Mouse (Mus musculus): ENCODE results near the gene Krtap2-4. TPM values are rescaled to one million over a fixed set of nuclear protein-coding genes. Genes with fewer than 3 reads are reported as not detected.

Gene Krtap2-4
- polyA plus RNA-seq, 1 experiment: not detected

DNA sequence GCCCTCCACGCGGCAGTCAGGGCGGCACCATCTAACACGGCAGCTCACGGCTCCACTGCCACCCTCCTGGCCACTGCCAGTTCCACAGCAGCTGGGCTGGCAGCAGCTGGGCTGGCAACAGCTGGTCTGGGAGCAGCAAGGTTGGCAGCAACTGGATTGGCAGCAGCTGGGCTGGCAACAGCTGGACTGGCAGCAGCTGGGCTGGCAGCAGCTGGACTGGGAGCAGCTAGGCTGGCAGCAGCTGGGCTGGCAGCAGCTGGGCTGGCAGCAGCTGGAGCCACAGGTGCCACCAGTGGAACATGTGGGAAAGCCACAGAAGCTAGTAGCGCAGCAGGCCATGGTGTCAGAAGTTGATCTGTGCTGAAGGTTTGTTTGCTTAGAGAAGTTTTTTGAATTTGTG, 23.7 kb downstream of the Krtap2-4 start, which contains the start of gene Krtap1-3:
Gene Krtap1-3 (minus strand): TSS at position 359 of the 400 bp plus-strand sequence.
- no peak within 1 kb of the TSS for H3K27ac ChIP-seq (ENCODE audit: control insufficient read depth, insufficient read depth, low read depth, low read length, poor library complexity)
- no peak for TF ChIP-seq CTCF (IDR thresholded peaks at IDR 0.05; ENCODE audit: control insufficient read depth, insufficient read depth, low read length)
- TF ChIP-seq POLR2A (IDR thresholded peaks at IDR 0.05; ENCODE audit: borderline replicate concordance, control insufficient read depth, low read depth, low read length): no peak
- WGBS: 70% methylated on average over 6 of the region's 6 CpGs
- no peaks in the 10 kb centered on the region for H3K4me1 ChIP-seq (ENCODE audit: control insufficient read depth, insufficient read depth, low read length)
- no peak within 1 kb of the TSS for H3K4me3 ChIP-seq (replicated peaks; ENCODE audit: control insufficient read depth, low read depth, low read length)

DNA sequence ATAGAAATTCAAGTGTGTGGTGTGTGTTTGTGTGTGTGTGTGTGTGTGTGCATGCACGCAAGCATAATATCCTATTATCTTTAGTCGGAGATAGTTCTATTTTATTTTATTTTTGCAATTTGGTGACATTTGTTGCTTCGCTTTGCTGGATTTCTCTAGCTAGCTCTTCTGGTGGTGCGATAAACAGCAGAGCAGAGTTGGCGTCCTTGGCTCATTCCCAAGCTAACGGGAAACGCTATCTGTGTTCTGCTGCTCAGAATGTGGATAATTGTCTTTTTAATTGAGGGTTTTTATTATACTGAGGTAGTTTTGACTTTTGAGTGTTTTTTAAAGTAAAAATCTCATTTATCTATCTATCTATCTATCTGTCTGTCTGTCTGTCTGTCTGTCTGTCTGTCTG, 29.6 kb downstream of the Krtap2-4 start:
- Histone ChIP-seq H3K27ac (ENCODE audit: control insufficient read depth, insufficient read depth, low read depth, low read length, poor library complexity) (no peak overlapping the region), H3K4me1 (ENCODE audit: control insufficient read depth, insufficient read depth, low read length) (no peaks in the 10 kb centered on the region), H3K4me3 (replicated peaks; ENCODE audit: control insufficient read depth, low read depth, low read length) (no peak overlapping the region)
- 91% methylated on average over 7 of the region's 7 CpGs for WGBS
- TF ChIP-seq CTCF (IDR thresholded peaks at IDR 0.05; ENCODE audit: control insufficient read depth, insufficient read depth, low read length): no peak
- TF ChIP-seq POLR2A (IDR thresholded peaks at IDR 0.05; ENCODE audit: borderline replicate concordance, control insufficient read depth, low read depth, low read length): no peak

DNA sequence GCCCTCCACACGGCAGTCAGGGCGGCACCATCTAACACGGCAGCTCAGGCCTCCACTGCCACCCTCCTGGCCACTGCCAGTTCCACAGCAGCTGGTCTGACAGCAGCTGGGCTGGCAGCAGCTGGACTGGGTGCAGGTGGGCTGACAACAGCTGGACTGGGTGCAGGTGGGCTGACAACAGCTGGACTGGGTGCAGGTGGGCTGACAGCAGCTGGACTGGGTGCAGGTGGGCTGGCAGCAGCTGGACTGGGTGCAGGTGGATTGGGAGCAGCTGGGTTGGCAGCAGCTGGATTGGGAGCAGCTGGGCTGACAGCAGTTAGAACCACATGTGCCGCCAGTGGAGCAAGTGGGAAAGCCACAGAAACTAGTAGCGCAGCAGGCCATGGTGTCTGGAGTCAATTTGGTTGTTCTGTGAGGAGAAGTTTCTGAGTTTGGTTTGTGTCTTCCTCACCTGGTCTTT, 31.4 kb downstream of the Krtap2-4 start, which contains the start of gene Krtap1-4:
Gene Krtap1-4 (minus strand): TSS at position 410 of the 460 bp plus-strand sequence.
- no peak for TF ChIP-seq POLR2A (IDR thresholded peaks at IDR 0.05; ENCODE audit: borderline replicate concordance, control insufficient read depth, low read depth, low read length)
- TF ChIP-seq CTCF (IDR thresholded peaks at IDR 0.05; ENCODE audit: control insufficient read depth, insufficient read depth, low read length): no peak
- WGBS: 75% methylated on average over 5 of the region's 5 CpGs

DNA sequence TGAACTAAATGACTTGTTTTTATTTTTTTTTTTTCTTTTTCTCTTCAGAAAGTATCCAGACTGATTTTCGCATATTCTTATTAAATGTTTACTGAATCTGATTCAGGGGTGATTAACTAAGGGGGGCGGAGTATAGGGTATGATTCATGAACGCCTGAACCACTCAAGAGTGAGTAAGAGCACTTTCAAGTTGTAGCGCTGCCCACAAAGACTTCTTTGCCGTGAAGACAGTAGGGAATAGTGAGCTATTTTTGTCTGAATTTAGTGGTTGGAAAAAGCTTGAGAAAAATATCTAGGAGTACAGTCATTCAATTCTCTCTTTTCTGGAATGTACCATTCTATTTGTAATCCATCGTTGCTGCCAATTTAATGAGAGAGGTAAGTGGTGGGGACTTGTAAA, 33.1 kb downstream of the Krtap2-4 start:
- 77% methylated on average over 6 of the region's 6 CpGs for WGBS

More for the DNA sequence above, 31.4 kb downstream of the Krtap2-4 start, which contains the start of gene Krtap1-4:
- Histone ChIP-seq H3K4me3 (replicated peaks; ENCODE audit: control insufficient read depth, low read depth, low read length) (no peak within 1 kb of the TSS), H3K27ac (ENCODE audit: control insufficient read depth, insufficient read depth, low read depth, low read length, poor library complexity) (no peak within 1 kb of the TSS), H3K4me1 (ENCODE audit: control insufficient read depth, insufficient read depth, low read length) (no peaks in the 10 kb centered on the region)

DNA sequence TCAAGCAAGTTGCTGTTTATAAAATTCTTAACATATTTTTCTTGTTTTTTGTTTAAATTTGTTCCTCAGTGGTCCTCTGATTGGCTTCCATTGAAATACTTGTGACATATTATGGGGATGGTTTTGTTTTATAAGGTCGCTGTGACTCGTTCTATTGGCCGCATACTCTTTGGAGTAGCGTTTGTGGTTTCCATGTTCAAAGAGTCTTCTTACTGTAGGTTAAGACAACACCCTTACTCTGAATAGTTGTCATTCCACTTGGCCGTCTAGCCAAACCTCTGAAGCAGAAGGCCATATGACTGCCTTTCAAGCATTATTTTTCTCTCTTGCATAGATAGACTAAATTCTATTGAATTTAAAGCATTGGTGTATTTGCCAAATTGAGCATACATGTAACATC, 33.6 kb downstream of the Krtap2-4 start:
- WGBS: 91% methylated on average over 5 of the region's 5 CpGs
- no peak overlapping the region for H3K27ac ChIP-seq (ENCODE audit: control insufficient read depth, insufficient read depth, low read depth, low read length, poor library complexity)
- no peaks in the 10 kb centered on the region for H3K4me1 ChIP-seq (ENCODE audit: control insufficient read depth, insufficient read depth, low read length)
- H3K4me3 ChIP-seq (replicated peaks; ENCODE audit: control insufficient read depth, low read depth, low read length): no peak overlapping the region
- TF ChIP-seq CTCF (IDR thresholded peaks at IDR 0.05; ENCODE audit: control insufficient read depth, insufficient read depth, low read length): no peak
- no peak for TF ChIP-seq POLR2A (IDR thresholded peaks at IDR 0.05; ENCODE audit: borderline replicate concordance, control insufficient read depth, low read depth, low read length)

More for the DNA sequence above, 33.1 kb downstream of the Krtap2-4 start:
- no peak overlapping the region for H3K4me3 ChIP-seq (replicated peaks; ENCODE audit: control insufficient read depth, low read depth, low read length)
- TF ChIP-seq POLR2A (IDR thresholded peaks at IDR 0.05; ENCODE audit: borderline replicate concordance, control insufficient read depth, low read depth, low read length) (no peak), CTCF (IDR thresholded peaks at IDR 0.05; ENCODE audit: control insufficient read depth, insufficient read depth, low read length) (no peak)
- H3K27ac ChIP-seq (ENCODE audit: control insufficient read depth, insufficient read depth, low read depth, low read length, poor library complexity): no peak overlapping the region
- H3K4me1 ChIP-seq (ENCODE audit: control insufficient read depth, insufficient read depth, low read length): no peaks in the 10 kb centered on the region

DNA sequence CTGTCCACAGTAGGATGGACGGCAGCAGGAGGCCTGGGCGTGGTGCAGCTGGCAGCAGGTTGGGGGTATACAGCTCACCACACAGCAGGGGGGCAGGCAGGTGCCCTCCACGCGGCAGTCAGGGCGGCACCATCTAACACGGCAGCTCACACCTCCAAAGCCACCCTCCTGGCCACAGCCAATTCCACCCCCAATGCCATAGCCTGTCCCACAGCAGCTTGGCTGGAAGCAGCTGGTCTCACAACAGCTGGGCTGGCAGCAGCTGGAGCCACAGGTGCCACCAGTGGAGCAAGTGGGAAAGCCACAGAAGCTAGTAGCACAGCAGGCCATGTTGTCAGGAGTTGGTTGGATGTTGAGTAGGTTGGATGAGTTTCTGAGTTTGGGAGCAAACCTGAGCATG, 34.0 kb downstream of the Krtap2-4 start, which contains the start of gene Krtap1-5:
Gene Krtap1-5 (minus strand): TSS at position 381 of the 400 bp plus-strand sequence.
- TF ChIP-seq POLR2A (IDR thresholded peaks at IDR 0.05; ENCODE audit: borderline replicate concordance, control insufficient read depth, low read depth, low read length): no peak
- TF ChIP-seq CTCF (IDR thresholded peaks at IDR 0.05; ENCODE audit: control insufficient read depth, insufficient read depth, low read length): no peak
- Histone ChIP-seq H3K27ac (ENCODE audit: control insufficient read depth, insufficient read depth, low read depth, low read length, poor library complexity) (no peak within 1 kb of the TSS), H3K4me1 (ENCODE audit: control insufficient read depth, insufficient read depth, low read length) (no peaks in the 10 kb centered on the region), H3K4me3 (replicated peaks; ENCODE audit: control insufficient read depth, low read depth, low read length) (no peak within 1 kb of the TSS)
- WGBS: 75% methylated on average over 6 of the region's 6 CpGs

DNA sequence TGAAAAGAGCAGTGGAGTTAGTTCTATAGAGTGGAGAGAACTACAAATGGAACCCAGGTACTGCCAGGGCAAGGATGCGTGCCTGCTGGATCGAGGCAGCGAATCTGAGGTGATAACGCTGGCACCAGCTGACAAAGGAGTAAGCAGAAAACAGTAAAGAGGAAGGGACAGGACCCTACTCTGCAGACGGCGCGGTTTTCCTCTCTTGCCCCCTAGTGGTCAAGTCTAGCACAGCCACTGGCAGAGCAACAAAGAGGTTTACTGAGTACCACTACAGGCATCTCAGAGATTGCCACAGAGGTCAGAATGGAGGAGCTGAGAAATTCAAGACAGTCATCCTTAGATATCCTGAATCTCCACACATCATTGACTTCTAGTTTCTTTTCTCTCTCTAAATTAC, 40.5 kb downstream of the Krtap2-4 start:
- Histone ChIP-seq H3K27ac (ENCODE audit: control insufficient read depth, insufficient read depth, low read depth, low read length, poor library complexity) (no peak overlapping the region), H3K4me1 (ENCODE audit: control insufficient read depth, insufficient read depth, low read length) (no peaks in the 10 kb centered on the region; the same call in 1 of the 2 replicates), H3K4me3 (replicated peaks; ENCODE audit: control insufficient read depth, low read depth, low read length) (no peak overlapping the region)
- peak; percentile 45; the same call in 1 of the 2 replicates for TF ChIP-seq CTCF (IDR thresholded peaks at IDR 0.05; ENCODE audit: control insufficient read depth, insufficient read depth, low read length)
- no peak for TF ChIP-seq POLR2A (IDR thresholded peaks at IDR 0.05; ENCODE audit: borderline replicate concordance, control insufficient read depth, low read depth, low read length)
- WGBS: under 1% methylated on average over 7 of the region's 7 CpGs

DNA sequence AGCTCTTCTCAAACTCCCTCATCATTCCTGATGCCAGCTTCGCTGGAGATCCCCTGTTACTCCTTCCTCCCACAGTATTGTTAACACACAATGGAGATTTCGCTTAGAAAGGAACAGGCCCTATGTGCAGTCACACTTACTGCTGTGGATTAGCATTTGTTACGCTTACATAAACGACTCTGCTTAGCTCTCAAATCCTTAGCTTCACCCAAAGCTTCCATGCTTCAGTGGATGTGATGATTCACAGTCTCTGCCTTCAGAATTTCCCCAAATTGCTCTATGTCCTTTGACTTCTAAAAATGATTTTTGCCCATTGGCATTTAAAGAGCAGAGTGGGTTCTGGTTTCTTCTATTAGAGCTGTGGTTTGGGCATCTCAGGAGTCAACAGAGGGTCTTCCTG, 41.5 kb downstream of the Krtap2-4 start:
- no peak overlapping the region for H3K27ac ChIP-seq (ENCODE audit: control insufficient read depth, insufficient read depth, low read depth, low read length, poor library complexity)
- no peak overlapping the region for H3K4me3 ChIP-seq (replicated peaks; ENCODE audit: control insufficient read depth, low read depth, low read length)
- 61% methylated on average over 4 of the region's 4 CpGs for WGBS
- TF ChIP-seq CTCF (IDR thresholded peaks at IDR 0.05; ENCODE audit: control insufficient read depth, insufficient read depth, low read length): no peak
- TF ChIP-seq POLR2A (IDR thresholded peaks at IDR 0.05; ENCODE audit: borderline replicate concordance, control insufficient read depth, low read depth, low read length): no peak
- no peaks in the 10 kb centered on the region; the same call in 1 of the 2 replicates for H3K4me1 ChIP-seq (ENCODE audit: control insufficient read depth, insufficient read depth, low read length)
